Mouse (Mus musculus) thymus, postnatal 25 days (tissue): ENCODE data around the gene Umps.

Source experiments
- DNase-seq: peaks from one replicate; pipeline ENCODE4 v3.0.0; 2022

Gene Umps

GRCm38 (mm10) chr16:33927263-33927824 is 39.5 kb downstream of the Umps start:
- no peak for DNase-seq

GRCm38 (mm10) chr16:33923758-33924157 is 43.1 kb downstream of the Umps start:
- DNase-seq: no peak

- DNase-seq: no peak
Measured at GRCm38 (mm10) chr16:33923001-33923316, 43.9 kb downstream of the Umps start.

GRCm38 (mm10) chr16:33922111-33923000 is 44.5 kb downstream of the Umps start:
- peak; percentile 25 for DNase-seq

- DNase-seq: no peak
Measured at GRCm38 (mm10) chr16:33921514-33921913, 45.3 kb downstream of the Umps start.

GRCm38 (mm10) chr16:33917926-33918325 is 48.9 kb downstream of the Umps start:
- DNase-seq: no peak

- no peak for DNase-seq
Measured at GRCm38 (mm10) chr16:33917390-33917789, 49.4 kb downstream of the Umps start.

- DNase-seq: no peak
Measured at GRCm38 (mm10) chr16:33916473-33917251, 50.2 kb downstream of the Umps start.

GRCm38 (mm10) chr16:33914997-33915396 is 51.8 kb downstream of the Umps start:
- DNase-seq: no peak

GRCm38 (mm10) chr16:33908239-33908638 is 58.6 kb downstream of the Umps start:
- no peak for DNase-seq
